Comparison of ENCODE assay signal across 8 mouse cellular contexts in the genomic region with DNA sequence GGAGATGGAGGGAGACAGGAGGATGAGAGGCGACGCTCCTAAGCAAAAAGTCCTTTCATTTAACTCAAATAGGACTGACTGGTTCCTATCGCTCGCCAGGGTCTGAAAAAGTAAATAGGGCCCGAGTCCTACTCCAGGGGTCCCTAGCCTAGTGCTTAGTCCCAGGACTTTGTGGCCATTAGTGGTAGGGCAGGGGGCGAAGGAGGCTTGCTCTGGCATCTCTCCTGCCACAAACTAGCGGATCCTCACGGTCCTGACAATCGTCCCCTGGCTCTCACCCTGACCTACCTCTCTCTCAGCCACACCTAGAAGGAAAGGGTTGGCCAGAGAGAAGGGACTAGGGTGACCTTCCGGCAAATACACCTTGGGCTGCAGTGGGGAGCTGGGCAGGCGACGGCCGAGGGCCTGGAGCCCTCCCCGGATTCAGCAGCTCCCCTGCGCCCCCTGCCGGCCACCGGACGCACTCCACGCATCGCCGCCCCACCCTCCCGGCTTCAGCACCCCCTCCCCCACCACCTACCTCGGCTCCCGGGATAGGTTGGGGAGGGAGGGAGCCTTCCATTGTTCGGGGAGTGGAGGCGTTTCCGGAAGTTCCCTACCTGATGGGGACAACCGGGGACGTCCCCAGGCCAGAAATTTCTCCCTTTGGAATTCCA.
DNase-seq lines count a peak whose midpoint lies in the region; ATAC-seq and TF ChIP-seq lines count a peak whose summit lies in the region.

No protein-coding gene starts in this region.

- TF ChIP-seq CTCF in olfactory bulb, adult 2 months (IDR thresholded peaks at IDR 0.05; ENCODE audit: insufficient read depth, low read depth, low read length): peak; percentile 77

- ATAC-seq in frontal cortex, adult (ENCODE audit: low TSS enrichment): peak; percentile 77
- ATAC-seq in hindbrain, embryonic 11.5 days (ENCODE audit: low FRiP score): peak; percentile 87
- ATAC-seq in lung, embryonic 16.5 days (ENCODE audit: low read depth): peak; percentile 87

- peak overlapping the region; percentile 36 for H3K4me3 ChIP-seq in hindbrain, embryonic 11.5 days (ENCODE audit: low read depth, low read length)
- peak overlapping the region; percentile 50 for H3K4me3 ChIP-seq in lung, embryonic 16.5 days (ENCODE audit: low read length)
- peak overlapping the region; percentile 47 for H3K4me3 ChIP-seq in olfactory bulb, adult 2 months (ENCODE audit: insufficient read depth, low read depth, low read length)

- no peaks in the 10 kb centered on the region for H3K27me3 ChIP-seq in hindbrain, embryonic 11.5 days (ENCODE audit: control insufficient read depth, insufficient read depth, low read length)
- no peaks in the 10 kb centered on the region for H3K27me3 ChIP-seq in lung, embryonic 16.5 days (ENCODE audit: control insufficient read depth, insufficient read depth, low read depth, low read length)

- peak; percentile 29; the same call in 1 of the 2 replicates for TF ChIP-seq POLR2A in olfactory bulb, adult 2 months (IDR thresholded peaks at IDR 0.05; ENCODE audit: insufficient read depth, low read depth, low read length)

- H3K4me2 ChIP-seq in hindbrain, embryonic 11.5 days (replicated peaks; ENCODE audit: low read depth, low read length): peak overlapping the region; percentile 67
- peak overlapping the region; percentile 65 for H3K4me2 ChIP-seq in lung, embryonic 16.5 days (ENCODE audit: low read depth, low read length)

- 12% methylated on average over 28 of the region's 29 CpGs for WGBS in hindbrain, embryonic 11.5 days
- 16% methylated on average over 23 of the region's 29 CpGs for WGBS in lung, embryonic 16.5 days
- WGBS in olfactory bulb, adult 2 months: 12% methylated on average over 27 of the region's 29 CpGs

- H3K36me3 ChIP-seq in hindbrain, embryonic 11.5 days (ENCODE audit: control insufficient read depth, insufficient read depth, low read length): no peaks in the 10 kb centered on the region
- H3K36me3 ChIP-seq in lung, embryonic 16.5 days (ENCODE audit: control insufficient read depth, insufficient read depth, low read length): no peaks in the 10 kb centered on the region

- no peak overlapping the region for H3K27ac ChIP-seq in hindbrain, embryonic 11.5 days (ENCODE audit: low read depth, low read length)
- peak overlapping the region; percentile 58 for H3K27ac ChIP-seq in lung, embryonic 16.5 days (ENCODE audit: low read length)
- peak overlapping the region; percentile 70 for H3K27ac ChIP-seq in olfactory bulb, adult 2 months (ENCODE audit: insufficient read depth, low read depth, low read length)

- peaks cover 6% of the 10 kb centered on the region; the same call in 1 of the 2 replicates for H3K4me1 ChIP-seq in hindbrain, embryonic 11.5 days (replicated peaks; ENCODE audit: control insufficient read depth, insufficient read depth, low read length)
- H3K4me1 ChIP-seq in lung, embryonic 16.5 days (replicated peaks; ENCODE audit: control insufficient read depth, insufficient read depth, low read length): peaks cover 26% of the 10 kb centered on the region
- peaks cover 23% of the 10 kb centered on the region for H3K4me1 ChIP-seq in olfactory bulb, adult 2 months (ENCODE audit: control insufficient read depth, insufficient read depth, low read length)

- H3K9ac ChIP-seq in hindbrain, embryonic 11.5 days (ENCODE audit: low read depth, low read length): peak overlapping the region; percentile 34
- peak overlapping the region; percentile 50 for H3K9ac ChIP-seq in lung, embryonic 16.5 days (ENCODE audit: low read length)

- peak; percentile 76 for DNase-seq in MN1 (ENCODE audit: low spot score)
- DNase-seq in cerebellum, adult 9-11 months: peak; percentile 87
- DNase-seq in hindbrain, embryonic 11.5 days (ENCODE audit: low spot score): peak; percentile 93
- DNase-seq in layer of hippocampus, adult 9-11 months: peak; percentile 70
- DNase-seq in testis, postnatal 14 days (ENCODE audit: low spot score): peak; percentile 79

- no peaks in the 10 kb centered on the region for H3K9me3 ChIP-seq in hindbrain, embryonic 11.5 days (ENCODE audit: control insufficient read depth, low read length)
- H3K9me3 ChIP-seq in lung, embryonic 16.5 days (ENCODE audit: control insufficient read depth, low read length): no peaks in the 10 kb centered on the region
